Mouse (Mus musculus): ENCODE results near the gene Olfr1532-ps1. TPM values are rescaled to one million over a fixed set of nuclear protein-coding genes. Genes with fewer than 3 reads are reported as not detected.
"Not testable (repeated sequence)": the region's sequence is repeated elsewhere in the genome, so short reads cannot be mapped to it uniquely, and the experiment has no call there.

The Olfr1532-ps1 gene
- not detected in 2 replicates for polyA plus RNA-seq (2015; fragmentation: Nextera tagmentation; extraction: Ambion mirVana)

- WGBS = 74% methylated on average over 2 of the region's 2 CpGs
- TF ChIP-seq CTCF (IDR thresholded peaks at IDR 0.05; ENCODE audit: low read depth) = no peak
- no peak within 1 kb of the TSS for H3K27ac ChIP-seq
- H3K36me3 ChIP-seq (ENCODE audit: insufficient read depth, low read length) = no peaks in the 10 kb centered on the region
- H3K9ac ChIP-seq (ENCODE audit: low read depth, low read length) = no peak within 1 kb of the TSS
- DNase-seq (ENCODE audit: low spot score) (no peak), ATAC-seq (replicated peaks; ENCODE audit: low FRiP score, low read depth) (no peak)
- no peaks in the 10 kb centered on the region for H3K27me3 ChIP-seq (ENCODE audit: insufficient read depth, low read length)
- no peaks in the 10 kb centered on the region for H3K9me3 ChIP-seq (replicated peaks; ENCODE audit: low read length)
- no peak within 1 kb of the TSS for H3K4me2 ChIP-seq (ENCODE audit: low read length)
- H3K4me3 ChIP-seq (replicated peaks; ENCODE audit: low read depth, low read length) = no peak within 1 kb of the TSS
- no peaks in the 10 kb centered on the region for H3K4me1 ChIP-seq (replicated peaks; ENCODE audit: insufficient read depth, low read length)
Measured at GRCm38 (mm10) chr7:106907676-106908075, at the start of gene Olfr1532-ps1. Gene Olfr1532-ps1 (plus strand): TSS chr7:106908001.

GRCm38 (mm10) chr7:106862885-106863284 is 44.9 kb upstream of the Olfr1532-ps1 start, which contains the start of gene Olfr704:
Gene Olfr704 (plus strand): TSS chr7:106863185.
- no peak for DNase-seq (ENCODE audit: low spot score)
- ATAC-seq (replicated peaks; ENCODE audit: low FRiP score, low read depth) = no peak
- no peak within 1 kb of the TSS for H3K4me3 ChIP-seq (replicated peaks; ENCODE audit: low read depth, low read length)
- H3K9ac ChIP-seq (ENCODE audit: low read depth, low read length) = no peak within 1 kb of the TSS
- H3K4me1 ChIP-seq (replicated peaks; ENCODE audit: insufficient read depth, low read length) = no peaks in the 10 kb centered on the region
- no peaks in the 10 kb centered on the region for H3K36me3 ChIP-seq (ENCODE audit: insufficient read depth, low read length)
- H3K9me3 ChIP-seq (replicated peaks; ENCODE audit: low read length) = no peaks in the 10 kb centered on the region
- TF ChIP-seq CTCF (IDR thresholded peaks at IDR 0.05; ENCODE audit: low read depth) = no peak
- H3K27ac ChIP-seq = no peak within 1 kb of the TSS
- H3K4me2 ChIP-seq (ENCODE audit: low read length) = no peak within 1 kb of the TSS
- H3K27me3 ChIP-seq (ENCODE audit: insufficient read depth, low read length) = no peaks in the 10 kb centered on the region

- DNase-seq (ENCODE audit: low spot score) (no peak), ATAC-seq (replicated peaks; ENCODE audit: low FRiP score, low read depth) (no peak)
- H3K27me3 ChIP-seq (ENCODE audit: insufficient read depth, low read length) = no peaks in the 10 kb centered on the region
- H3K9me3 ChIP-seq (replicated peaks; ENCODE audit: low read length) = no peaks in the 10 kb centered on the region
- TF ChIP-seq CTCF (IDR thresholded peaks at IDR 0.05; ENCODE audit: low read depth) = no peak
- H3K4me2 ChIP-seq (ENCODE audit: low read length) = no peak within 1 kb of the TSS
- H3K9ac ChIP-seq (ENCODE audit: low read depth, low read length) = no peak within 1 kb of the TSS
- H3K27ac ChIP-seq = no peak within 1 kb of the TSS
- H3K4me1 ChIP-seq (replicated peaks; ENCODE audit: insufficient read depth, low read length) = no peaks in the 10 kb centered on the region
- H3K36me3 ChIP-seq (ENCODE audit: insufficient read depth, low read length) = no peaks in the 10 kb centered on the region
- H3K4me3 ChIP-seq (replicated peaks; ENCODE audit: low read depth, low read length) = no peak within 1 kb of the TSS
- WGBS = 76% methylated on average over 3 of the region's 3 CpGs
Measured at GRCm38 (mm10) chr7:106876791-106877190, 31.0 kb upstream of the Olfr1532-ps1 start, which contains the start of gene Olfr705. Gene Olfr705 (minus strand): TSS chr7:106876891.

GRCm38 (mm10) chr7:106888062-106888461 is 19.7 kb upstream of the Olfr1532-ps1 start, which contains the start of gene Olfr706:
Gene Olfr706 (minus strand): TSS chr7:106888162.
- Histone ChIP-seq H3K27ac (no peak within 1 kb of the TSS), H3K36me3 (ENCODE audit: insufficient read depth, low read length) (no peaks in the 10 kb centered on the region), H3K4me3 (replicated peaks; ENCODE audit: low read depth, low read length) (no peak within 1 kb of the TSS), H3K9ac (ENCODE audit: low read depth, low read length) (no peak within 1 kb of the TSS), H3K4me2 (ENCODE audit: low read length) (no peak within 1 kb of the TSS), H3K27me3 (ENCODE audit: insufficient read depth, low read length) (no peaks in the 10 kb centered on the region), H3K9me3 (replicated peaks; ENCODE audit: low read length) (no peaks in the 10 kb centered on the region), H3K4me1 (replicated peaks; ENCODE audit: insufficient read depth, low read length) (no peaks in the 10 kb centered on the region)
- WGBS = 83% methylated on average over 2 of the region's 2 CpGs
- DNase-seq (ENCODE audit: low spot score) (no peak), ATAC-seq (replicated peaks; ENCODE audit: low FRiP score, low read depth) (no peak)
- TF ChIP-seq CTCF (IDR thresholded peaks at IDR 0.05; ENCODE audit: low read depth) = no peak

- DNase-seq (ENCODE audit: low spot score); H3K27ac ChIP-seq; H3K4me3 ChIP-seq (replicated peaks; ENCODE audit: low read depth, low read length); H3K4me1 ChIP-seq (replicated peaks; ENCODE audit: insufficient read depth, low read length); H3K4me2 ChIP-seq (ENCODE audit: low read length); H3K9ac ChIP-seq (ENCODE audit: low read depth, low read length); H3K36me3 ChIP-seq (ENCODE audit: insufficient read depth, low read length); H3K9me3 ChIP-seq (replicated peaks; ENCODE audit: low read length); H3K27me3 ChIP-seq (ENCODE audit: insufficient read depth, low read length); ATAC-seq (replicated peaks; ENCODE audit: low FRiP score, low read depth): not testable (repeated sequence)
- WGBS = 87% methylated on average over 3 of the region's 3 CpGs
Measured at GRCm38 (mm10) chr7:106901141-106901540, 6.7 kb upstream of the Olfr1532-ps1 start, which contains the start of gene Olfr707. Gene Olfr707 (minus strand): TSS chr7:106901241.

- not testable (repeated sequence) for H3K27me3 ChIP-seq (ENCODE audit: insufficient read depth, low read length); H3K9ac ChIP-seq (ENCODE audit: low read depth, low read length); H3K4me2 ChIP-seq (ENCODE audit: low read length); ATAC-seq (replicated peaks; ENCODE audit: low FRiP score, low read depth); H3K27ac ChIP-seq; H3K4me1 ChIP-seq (replicated peaks; ENCODE audit: insufficient read depth, low read length); DNase-seq (ENCODE audit: low spot score); H3K4me3 ChIP-seq (replicated peaks; ENCODE audit: low read depth, low read length); H3K36me3 ChIP-seq (ENCODE audit: insufficient read depth, low read length); H3K9me3 ChIP-seq (replicated peaks; ENCODE audit: low read length)
- WGBS = 93% methylated on average over 2 of the region's 7 CpGs
Measured at GRCm38 (mm10) chr7:106920961-106921360, 13.2 kb downstream of the Olfr1532-ps1 start.

GRCm38 (mm10) chr7:106932119-106932518 is 24.3 kb downstream of the Olfr1532-ps1 start, which contains the start of gene Olfr709-ps1:
Gene Olfr709-ps1 (minus strand): TSS chr7:106932219.
- Histone ChIP-seq H3K4me3 (replicated peaks; ENCODE audit: low read depth, low read length) (no peak within 1 kb of the TSS), H3K4me2 (ENCODE audit: low read length) (no peak within 1 kb of the TSS), H3K4me1 (replicated peaks; ENCODE audit: insufficient read depth, low read length) (no peaks in the 10 kb centered on the region), H3K36me3 (ENCODE audit: insufficient read depth, low read length) (no peaks in the 10 kb centered on the region), H3K27me3 (ENCODE audit: insufficient read depth, low read length) (no peaks in the 10 kb centered on the region), H3K9ac (ENCODE audit: low read depth, low read length) (no peak within 1 kb of the TSS), H3K9me3 (replicated peaks; ENCODE audit: low read length) (no peaks in the 10 kb centered on the region), H3K27ac (no peak within 1 kb of the TSS)
- DNase-seq (ENCODE audit: low spot score) (no peak), ATAC-seq (replicated peaks; ENCODE audit: low FRiP score, low read depth) (no peak)
- no peak for TF ChIP-seq CTCF (IDR thresholded peaks at IDR 0.05; ENCODE audit: low read depth)
